Comparison of ENCODE assay signal across 8 mouse cellular contexts in the genomic region with DNA sequence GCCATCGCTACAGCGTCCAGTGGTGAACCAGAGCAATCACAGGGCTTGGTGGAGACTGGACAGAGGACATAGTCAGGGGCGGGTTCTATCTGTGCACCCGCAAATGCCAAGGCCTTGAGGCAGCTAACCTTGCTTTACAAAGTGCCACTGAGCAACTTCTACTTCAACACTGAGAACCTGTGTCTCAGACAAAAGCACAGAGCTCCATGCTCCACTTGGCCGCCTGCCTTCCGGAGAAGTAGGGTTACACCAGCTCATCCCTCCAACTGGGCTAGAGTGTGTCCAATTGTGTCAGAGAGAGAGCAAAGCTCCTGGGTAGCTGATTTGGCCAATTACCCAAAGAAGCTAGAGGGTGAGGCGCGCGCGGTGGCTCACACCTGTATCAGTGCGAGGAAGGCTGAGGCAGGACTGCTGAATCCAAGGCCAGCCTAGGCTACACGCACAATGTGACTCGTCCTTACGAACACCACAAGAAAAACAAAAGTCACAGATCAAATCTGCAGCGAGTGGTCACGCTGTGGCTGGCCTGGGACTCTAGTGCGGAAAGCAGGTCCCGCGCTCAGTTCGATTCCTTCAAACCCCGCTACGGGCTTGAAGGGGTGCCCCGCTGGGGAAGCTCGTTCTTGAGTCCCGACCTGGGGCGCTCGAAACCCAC. TPM values are rescaled to one million over a fixed set of nuclear protein-coding genes. Genes with fewer than 3 reads are reported as not detected.
DNase-seq lines count a peak whose midpoint lies in the region; ATAC-seq and TF ChIP-seq lines count a peak whose summit lies in the region.

No protein-coding gene starts in this region.

- WGBS in kidney, embryonic 15.5 days = 3% methylated on average over 27 of the region's 27 CpGs
- whole genome bisulfite sequencing in limb, embryonic 11.5 days = 4% methylated on average over 24 of the region's 27 CpGs
- WGBS in midbrain, postnatal 0 days = 3% methylated on average over 27 of the region's 27 CpGs

- peak overlapping the region; percentile 67; the same call in 1 of the 2 replicates for H3K27ac ChIP-seq in kidney, embryonic 15.5 days
- no peak overlapping the region for H3K27ac ChIP-seq in limb, embryonic 11.5 days (replicated peaks; ENCODE audit: low read depth, low read length)
- no peak overlapping the region for H3K27ac ChIP-seq in midbrain, postnatal 0 days (ENCODE audit: low read depth, low read length)

- no peaks in the 10 kb centered on the region for H3K27me3 ChIP-seq in kidney, embryonic 15.5 days
- no peaks in the 10 kb centered on the region for H3K27me3 ChIP-seq in erythroblast, embryonic 14.5 days (ENCODE audit: control insufficient read depth)
- no peaks in the 10 kb centered on the region for H3K27me3 ChIP-seq in limb, embryonic 11.5 days (ENCODE audit: control insufficient read depth, insufficient read depth, low read length)
- no peaks in the 10 kb centered on the region for H3K27me3 ChIP-seq in midbrain, postnatal 0 days (ENCODE audit: insufficient read depth, low read length)

- no peak for ATAC-seq in kidney, embryonic 15.5 days (replicated peaks; ENCODE audit: low FRiP score)
- peak; percentile 4; the same call in 1 of the 2 replicates for ATAC-seq in limb, embryonic 11.5 days (ENCODE audit: insufficient number of reproducible peaks, low FRiP score, low TSS enrichment, low read depth)
- no peak for ATAC-seq in midbrain, postnatal 0 days (ENCODE audit: low FRiP score)

- peaks cover 62% of the 10 kb centered on the region for H3K4me1 ChIP-seq in kidney, embryonic 15.5 days
- peaks cover 85% of the 10 kb centered on the region for H3K4me1 ChIP-seq in erythroblast, embryonic 14.5 days (ENCODE audit: control insufficient read depth)
- peaks cover 30% of the 10 kb centered on the region for H3K4me1 ChIP-seq in limb, embryonic 11.5 days (ENCODE audit: control insufficient read depth, insufficient read depth, low read length)
- peaks cover 4% of the 10 kb centered on the region; the same call in 1 of the 2 replicates for H3K4me1 ChIP-seq in midbrain, postnatal 0 days (ENCODE audit: insufficient read depth, low read length)

- peak overlapping the region; percentile 65 for H3K4me3 ChIP-seq in kidney, embryonic 15.5 days (replicated peaks)
- H3K4me3 ChIP-seq in erythroblast, embryonic 14.5 days (replicated peaks) = peak overlapping the region; percentile 90
- peak overlapping the region; percentile 60 for H3K4me3 ChIP-seq in limb, embryonic 11.5 days (ENCODE audit: low read depth, low read length)
- peak overlapping the region; percentile 83 for H3K4me3 ChIP-seq in midbrain, postnatal 0 days (ENCODE audit: low read depth, low read length)

- peak overlapping the region; percentile 69 for H3K9ac ChIP-seq in kidney, embryonic 15.5 days
- H3K9ac ChIP-seq in limb, embryonic 11.5 days (ENCODE audit: low read length) = peak overlapping the region; percentile 53
- H3K9ac ChIP-seq in midbrain, postnatal 0 days (replicated peaks; ENCODE audit: low read length, poor library complexity, severe bottlenecking) = 0 out of 2 replicates have a peak overlapping the region, but pooled peaks have one; percentile 42

- H3K36me3 ChIP-seq in kidney, embryonic 15.5 days = peaks cover 16% of the 10 kb centered on the region
- peaks cover 60% of the 10 kb centered on the region for H3K36me3 ChIP-seq in erythroblast, embryonic 14.5 days (ENCODE audit: control insufficient read depth)
- H3K36me3 ChIP-seq in limb, embryonic 11.5 days (ENCODE audit: control insufficient read depth, insufficient read depth, low read length) = no peaks in the 10 kb centered on the region
- 0 out of 2 replicates have a peak, but pooled peaks cover 2% of the 10 kb centered on the region for H3K36me3 ChIP-seq in midbrain, postnatal 0 days (ENCODE audit: insufficient read depth, low read length)

- DNase-seq in kidney, adult 18-20 months = no peak
- peak; percentile 48 for DNase-seq in ZHBTc4 (ENCODE audit: low read depth, low spot score)
- DNase-seq in limb, embryonic 11.5 days (ENCODE audit: low spot score) = no peak
- no peak for DNase-seq in midbrain, postnatal 0 days (ENCODE audit: low spot score)
- no peak for DNase-seq in spleen, adult 12 weeks (ENCODE audit: low spot score)
- DNase-seq in thymus, postnatal 4 days = no peak

- H3K4me2 ChIP-seq in kidney, embryonic 15.5 days = peak overlapping the region; percentile 86
- H3K4me2 ChIP-seq in limb, embryonic 11.5 days (ENCODE audit: low read depth, severe bottlenecking) = peak overlapping the region; percentile 54
- H3K4me2 ChIP-seq in midbrain, postnatal 0 days (ENCODE audit: low read depth, low read length, poor library complexity, severe bottlenecking) = peak overlapping the region; percentile 70

- H3K9me3 ChIP-seq in kidney, embryonic 15.5 days (replicated peaks) = no peaks in the 10 kb centered on the region
- no peaks in the 10 kb centered on the region for H3K9me3 ChIP-seq in erythroblast, embryonic 14.5 days (ENCODE audit: control insufficient read depth, low read length)
- H3K9me3 ChIP-seq in limb, embryonic 11.5 days (ENCODE audit: control insufficient read depth, low read length) = no peaks in the 10 kb centered on the region
- H3K9me3 ChIP-seq in midbrain, postnatal 0 days (ENCODE audit: low read length) = no peaks in the 10 kb centered on the region

- no peak for TF ChIP-seq CTCF in midbrain, postnatal 0 days (IDR thresholded peaks at IDR 0.05)

RNA-seq across cellular contexts. Expression of gene Xrcc3, which starts 0.4 kb away (rescaled TPM):
- polyA plus RNA-seq in kidney, embryonic 15.5 days (2015; fragmentation: Nextera tagmentation; extraction: Ambion mirVana) = 14.0 and 14.3 TPM in 2 replicates
- polyA plus RNA-seq in erythroblast, embryonic 14.5 days (2012) = 0.85 and 1.6 TPM in 2 replicates
- polyA plus RNA-seq in limb, embryonic 11.5 days (2014; fragmentation: Nextera tagmentation; extraction: Ambion mirVana) = 22.7 and 26.0 TPM in 2 replicates
- 4.1 and 5.4 TPM in 2 replicates for total RNA-seq in midbrain, postnatal 0 days (2014; rRNA removed)
- 1.7 and 2.5 TPM in 2 replicates for polyA plus RNA-seq in midbrain, postnatal 0 days (2015; fragmentation: Nextera tagmentation; extraction: Ambion mirVana)

RNA-seq across cellular contexts. Expression of gene Zfyve21, which starts 0.7 kb away (rescaled TPM):
- 117 and 125 TPM in 2 replicates for polyA plus RNA-seq in kidney, embryonic 15.5 days (2015; fragmentation: Nextera tagmentation; extraction: Ambion mirVana)
- polyA plus RNA-seq in erythroblast, embryonic 14.5 days (2012) = 1.7 TPM in 2 replicates
- 78.6 and 79.7 TPM in 2 replicates for polyA plus RNA-seq in limb, embryonic 11.5 days (2014; fragmentation: Nextera tagmentation; extraction: Ambion mirVana)
- total RNA-seq in midbrain, postnatal 0 days (2014; rRNA removed) = 30.6 and 30.9 TPM in 2 replicates
- 29.7 and 37.2 TPM in 2 replicates for polyA plus RNA-seq in midbrain, postnatal 0 days (2015; fragmentation: Nextera tagmentation; extraction: Ambion mirVana)

RNA-seq across cellular contexts. Expression of gene Klc1, which starts 54.6 kb away (rescaled TPM):
- polyA plus RNA-seq in kidney, embryonic 15.5 days (2015; fragmentation: Nextera tagmentation; extraction: Ambion mirVana) = 81.8 and 98.5 TPM in 2 replicates
- polyA plus RNA-seq in erythroblast, embryonic 14.5 days (2012) = 2.9 and 3.9 TPM in 2 replicates
- 95.5 and 103 TPM in 2 replicates for polyA plus RNA-seq in limb, embryonic 11.5 days (2014; fragmentation: Nextera tagmentation; extraction: Ambion mirVana)
- 509 and 579 TPM in 2 replicates for total RNA-seq in midbrain, postnatal 0 days (2014; rRNA removed)
- polyA plus RNA-seq in midbrain, postnatal 0 days (2015; fragmentation: Nextera tagmentation; extraction: Ambion mirVana) = 653 and 669 TPM in 2 replicates

Comparison
In these comparisons a context has a peak if more than half of its experiments do, and no peak if none do; other contexts are left out.
1. RNA of gene Zfyve21, which starts 0.7 kb away (polyA plus RNA-seq): 117 to 125 TPM in kidney, embryonic 15.5 days, 78.6 to 79.7 TPM in limb, embryonic 11.5 days and 29.7 to 37.2 TPM in midbrain, postnatal 0 days; 1.7 TPM in erythroblast, embryonic 14.5 days; every median in the first group is over 10 times any median in the second.
2. RNA of gene Klc1, which starts 54.6 kb away (polyA plus RNA-seq): 653 to 669 TPM in midbrain, postnatal 0 days, 81.8 to 98.5 TPM in kidney, embryonic 15.5 days and 95.5 to 103 TPM in limb, embryonic 11.5 days; 2.9 to 3.9 TPM in erythroblast, embryonic 14.5 days; every median in the first group is over 10 times any median in the second.
3. Peak in every context shown above with its lines, with median percentiles within 50 percentile points of each other: H3K4me2 ChIP-seq, H3K4me3 ChIP-seq and H3K9ac ChIP-seq.